Mouse (Mus musculus) c-Kit-positive CD71-positive TER-119-negative erythroid progenitor cells, embryonic 14.5 days (primary cell): ENCODE data around the gene Cblc.

Source experiments
- DNase-seq: peaks from one replicate; pipeline ENCODE4 v3.0.0-alpha.2; 2013; ENCODE audit warnings: low read depth

Cblc gene

GRCm38 (mm10) chr7:19782645-19783044, 14.0 kb downstream of the Cblc start:
- DNase-seq, result no peak

GRCm38 (mm10) chr7:19781741-19782140, 14.9 kb downstream of the Cblc start:
- no peak for DNase-seq

- DNase-seq, result no peak
These were observed 16.7 kb downstream of the Cblc start for GRCm38 (mm10) chr7:19779903-19780302.

- no peak for DNase-seq
These were observed 18.0 kb downstream of the Cblc start for GRCm38 (mm10) chr7:19778645-19779044.

DNA sequence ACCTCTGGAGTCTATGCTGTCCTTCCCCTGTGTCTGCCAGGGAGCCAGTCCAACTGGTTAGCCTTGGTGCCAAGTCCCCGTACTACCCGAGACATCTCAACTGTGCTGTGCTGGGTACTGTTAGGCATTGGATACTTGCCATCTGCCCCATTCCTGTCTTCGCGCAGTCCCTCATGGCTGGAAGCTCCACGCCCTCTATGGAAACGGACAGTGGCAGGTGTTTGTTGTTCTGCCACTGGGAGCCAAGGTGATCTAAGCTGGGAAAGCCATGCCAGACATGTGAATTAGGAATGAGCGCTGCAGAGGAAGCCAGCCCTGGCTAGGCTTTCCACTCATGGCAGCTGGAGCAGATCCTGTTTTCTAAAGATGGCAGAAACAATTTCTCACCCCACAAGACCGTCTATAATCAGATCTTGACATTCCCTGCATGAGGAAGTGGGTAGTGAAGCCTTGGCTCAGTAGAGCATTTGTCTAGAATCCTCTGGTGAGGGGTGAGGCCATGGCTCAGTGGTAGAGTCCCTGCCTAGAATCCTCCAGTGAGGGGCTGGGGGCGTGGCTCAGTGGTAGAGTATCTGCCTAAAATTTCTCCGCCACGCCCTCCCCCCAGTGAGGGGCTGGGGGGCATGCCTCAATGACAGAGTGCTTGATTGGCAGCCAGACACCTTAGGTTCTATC, 19.4 kb downstream of the Cblc start:
- DNase-seq, result no peak

DNA sequence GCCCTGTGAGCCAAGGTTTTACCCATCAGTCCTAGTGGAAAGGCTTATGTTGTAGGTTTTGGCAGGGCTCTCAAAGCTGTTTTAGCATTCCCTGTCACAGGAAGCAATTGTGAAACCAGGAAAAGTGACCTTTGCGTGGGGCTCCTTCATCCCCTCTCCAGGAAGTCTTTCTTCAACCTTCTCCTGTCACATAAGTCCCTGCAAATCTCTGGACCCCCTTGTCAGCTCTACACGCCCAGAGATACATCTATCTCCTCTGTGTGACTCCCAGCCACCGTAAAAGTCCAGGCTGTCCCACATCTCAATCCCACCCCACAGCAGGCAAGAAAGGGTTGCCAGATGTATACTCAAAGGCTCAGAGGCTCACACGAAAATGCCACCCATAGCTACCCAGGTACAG, 24.9 kb downstream of the Cblc start:
- DNase-seq, result no peak

DNA sequence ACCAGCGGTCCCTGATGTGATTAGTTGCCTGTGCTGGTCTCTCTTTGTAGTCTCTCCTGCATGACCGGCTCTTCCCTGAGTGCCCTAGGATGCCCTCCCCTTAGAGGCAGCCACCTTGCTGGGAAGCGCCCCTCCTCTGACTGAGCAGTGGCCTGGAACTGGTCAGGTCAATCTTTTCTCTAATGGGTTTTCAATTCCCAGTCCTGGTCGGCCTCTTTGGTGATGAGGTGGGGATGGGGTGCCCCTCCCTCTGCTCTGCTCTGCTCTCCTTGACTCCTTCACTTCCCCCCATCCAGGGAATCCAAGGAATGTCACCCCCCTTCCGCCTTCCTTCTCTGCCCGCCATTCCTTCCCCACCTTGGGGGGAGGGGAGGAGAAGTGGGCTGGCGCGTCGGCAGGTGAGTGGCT, 25.6 kb downstream of the Cblc start, which contains the start of gene Bcam:
Gene Bcam (minus strand): TSS at position 33 of the 408 bp plus-strand sequence.
- DNase-seq, result no peak

DNA sequence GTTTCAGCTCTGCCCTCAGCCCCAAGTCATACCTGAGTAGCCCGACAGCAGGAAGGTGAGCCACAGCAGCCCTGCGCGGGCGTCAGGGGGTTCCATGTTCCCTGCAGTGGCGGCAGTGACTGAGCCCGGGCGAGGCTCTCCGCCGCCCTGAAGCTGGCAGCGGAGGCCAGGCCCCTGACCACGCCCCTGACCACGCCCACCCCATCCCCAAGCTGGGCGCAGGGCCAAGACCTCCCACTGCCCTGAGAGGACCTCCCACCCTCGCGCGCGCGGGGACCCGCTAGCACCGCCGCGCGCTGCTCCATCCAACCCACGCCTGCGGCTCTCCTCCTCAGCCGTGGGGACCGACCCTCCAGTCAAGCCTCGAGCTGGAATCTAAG, 26.2 kb downstream of the Cblc start:
- DNase-seq, result no peak

- no peak for DNase-seq
These were observed 26.9 kb downstream of the Cblc start for GRCm38 (mm10) chr7:19769434-19770374.

DNA sequence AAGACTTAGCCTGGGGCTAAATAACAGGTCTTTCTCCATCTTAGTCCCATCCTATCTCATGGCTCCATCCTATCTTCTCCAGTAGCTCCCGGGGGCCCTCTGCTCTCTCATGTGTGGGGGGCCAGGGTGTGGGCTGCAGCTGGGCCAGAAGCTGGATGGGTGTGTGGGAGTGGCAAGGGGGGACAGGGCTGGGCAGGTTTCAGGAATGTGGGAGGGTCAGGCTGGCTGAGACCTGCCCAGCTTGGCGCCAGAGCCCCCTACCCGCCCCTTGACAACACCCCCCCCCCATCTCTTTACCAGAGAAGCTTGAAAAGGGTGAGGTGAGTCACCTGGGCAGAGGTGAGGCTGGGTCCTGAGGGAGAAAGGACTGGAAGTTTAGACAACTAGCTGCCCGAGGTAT, 27.6 kb downstream of the Cblc start:
- DNase-seq, result no peak

DNA sequence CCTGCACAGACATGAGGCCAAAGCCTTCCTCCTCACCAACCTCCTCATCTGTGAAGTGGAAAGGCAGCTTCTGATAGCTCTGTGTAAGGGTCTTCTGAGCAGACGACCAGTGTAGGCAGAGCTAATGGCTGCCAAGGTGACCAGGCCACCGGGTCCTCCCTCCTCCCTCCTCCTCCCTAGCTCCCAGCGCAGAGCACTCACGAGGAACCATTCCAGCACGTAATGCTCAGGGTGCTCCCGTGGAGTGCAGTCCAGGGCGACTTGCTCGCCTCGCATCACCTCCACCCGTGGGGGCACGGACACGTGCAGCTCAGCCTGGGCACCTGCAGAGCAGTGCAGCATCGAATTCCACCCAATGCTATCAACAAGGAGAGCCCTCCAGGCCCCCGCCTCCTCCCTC, 28.4 kb downstream of the Cblc start:
- no peak for DNase-seq

DNA sequence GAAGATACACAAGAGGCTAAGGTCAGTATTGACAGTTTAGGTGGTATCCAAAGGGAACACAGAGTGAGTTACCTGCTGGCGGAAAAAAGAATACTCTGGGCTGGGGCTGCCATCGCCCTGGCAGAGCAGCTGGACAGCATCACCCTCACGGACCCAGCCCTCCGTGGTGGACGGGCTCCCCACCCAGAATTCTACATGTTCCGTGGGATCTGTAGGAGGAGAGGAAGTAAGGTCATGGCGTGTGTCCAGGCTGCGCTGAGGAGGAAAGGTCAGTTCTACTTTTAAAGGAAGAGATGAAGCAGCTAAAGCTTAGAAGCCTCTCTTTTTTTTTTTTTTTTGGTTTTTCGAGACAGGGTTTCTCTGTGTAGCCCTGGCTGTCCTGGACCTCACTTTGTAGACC, 32.0 kb downstream of the Cblc start:
- DNase-seq, result no peak

DNA sequence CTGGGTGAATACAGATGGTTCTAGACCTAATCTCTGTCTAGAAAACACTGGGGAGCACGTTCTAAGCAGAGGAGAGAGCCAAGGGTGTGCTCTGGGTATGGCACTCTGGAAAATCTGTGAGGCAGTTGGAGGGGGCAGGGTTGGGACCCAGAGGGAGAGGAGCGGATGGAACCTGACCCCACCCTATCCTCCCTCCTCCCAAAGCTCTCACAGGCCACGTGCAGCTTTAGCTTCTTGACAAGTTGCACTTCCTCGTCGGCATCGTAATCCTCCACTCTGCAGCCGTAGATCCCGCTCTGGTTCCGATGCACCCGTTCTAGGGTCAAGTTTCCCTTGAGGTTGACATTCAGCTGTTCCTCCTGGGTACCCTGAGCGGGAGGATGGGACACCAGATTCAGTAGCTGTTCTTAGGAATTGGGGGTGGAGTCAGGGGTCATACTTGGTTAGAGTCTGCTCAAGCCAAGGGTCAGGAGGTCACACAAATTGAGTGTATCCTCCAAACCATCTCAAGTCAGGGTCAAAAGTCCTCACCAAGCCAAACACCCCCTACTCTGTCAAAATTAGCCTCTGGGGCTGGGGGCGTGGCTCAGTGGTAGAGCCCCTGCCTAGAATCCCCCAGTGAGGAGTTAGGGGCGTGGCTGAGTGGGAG, 32.7 kb downstream of the Cblc start:
- no peak for DNase-seq

- no peak for DNase-seq
These were observed 34.3 kb downstream of the Cblc start for GRCm38 (mm10) chr7:19762283-19762682.

DNA sequence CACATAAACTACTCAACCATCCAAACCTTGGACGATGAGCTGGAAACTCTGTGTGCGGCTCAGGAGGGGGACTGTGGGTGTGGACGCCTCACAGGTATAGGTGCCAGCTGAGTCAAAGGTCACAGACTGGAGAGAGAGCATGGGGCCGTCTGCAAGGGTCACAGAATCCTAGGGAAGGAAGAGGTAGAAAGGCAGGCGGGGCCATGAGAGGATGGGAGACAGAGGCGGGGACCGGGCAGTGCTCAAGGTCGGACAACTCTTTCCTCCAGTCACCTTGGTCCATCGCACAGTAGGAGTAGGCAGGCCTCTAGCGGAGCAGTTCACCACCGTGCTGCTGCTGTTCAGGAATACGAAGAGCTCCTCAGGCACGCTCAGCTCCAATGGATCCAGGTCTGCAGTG, 36.6 kb downstream of the Cblc start:
- DNase-seq, result no peak

DNA sequence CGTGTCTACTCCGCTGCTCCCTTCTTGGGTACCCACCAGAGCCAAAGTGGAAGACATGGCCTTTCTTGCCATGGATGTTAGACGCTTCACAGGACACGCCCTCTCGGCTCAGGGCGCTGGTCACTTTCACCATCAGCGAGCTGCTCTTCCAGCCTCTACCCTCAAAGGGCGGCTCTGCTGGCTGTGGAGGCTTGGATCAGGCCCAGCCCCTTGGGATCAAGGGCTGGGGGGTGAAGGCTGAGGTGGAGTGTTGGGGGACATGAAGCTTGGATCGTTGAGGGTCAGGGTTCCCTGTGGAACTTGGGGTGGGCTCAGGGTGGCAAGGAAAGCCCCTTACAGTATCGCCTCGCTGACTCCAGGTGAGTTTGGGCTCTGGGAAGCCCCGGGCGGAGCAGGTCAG, 38.0 kb downstream of the Cblc start:
- DNase-seq, result no peak

DNA sequence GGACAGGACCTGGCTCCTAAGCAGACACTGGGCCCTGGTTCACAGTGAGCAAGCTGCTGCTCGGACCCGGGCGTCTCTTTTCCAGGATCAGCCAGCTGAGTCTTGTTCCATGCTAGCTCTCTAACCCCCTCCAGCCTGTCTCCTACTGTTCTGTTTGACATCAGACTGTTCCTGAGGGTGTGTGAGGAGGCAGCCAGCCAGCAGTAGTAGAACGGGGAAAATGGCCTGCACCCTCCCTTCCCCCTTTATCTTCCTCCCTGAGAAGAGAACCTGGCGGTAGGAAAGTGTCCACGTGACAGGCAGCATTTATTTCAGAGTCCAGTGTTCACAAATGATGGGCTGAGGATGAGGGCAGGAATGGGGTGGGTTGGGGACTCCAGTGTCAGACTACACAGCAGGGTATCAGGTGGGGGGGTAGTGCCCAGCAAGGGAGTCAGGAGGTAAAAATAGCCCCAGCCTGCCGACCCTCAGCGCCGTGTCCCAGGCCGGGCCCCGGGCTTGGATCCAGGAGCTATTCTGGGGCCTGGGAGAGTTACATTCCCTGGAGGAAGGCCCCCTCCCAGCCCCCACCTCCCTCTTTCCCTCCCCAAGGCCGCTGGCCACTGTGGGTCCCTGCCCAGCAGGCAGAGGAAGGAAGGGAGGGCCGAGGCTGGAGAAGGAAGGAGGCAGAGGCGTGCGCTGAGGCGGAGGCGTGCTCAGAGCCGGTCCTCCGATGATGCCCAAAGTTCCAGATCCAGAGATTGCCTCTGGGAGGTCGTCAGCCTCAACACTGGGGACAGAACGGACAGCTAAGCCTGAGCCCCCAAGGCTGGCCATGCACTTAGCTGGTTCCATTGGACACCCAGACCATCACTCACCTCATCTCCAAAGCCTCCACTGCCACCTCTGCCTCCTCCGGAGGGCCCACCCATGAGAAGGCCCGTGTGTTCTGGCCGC, 40.5 kb downstream of the Cblc start:
- DNase-seq, result no peak

GRCm38 (mm10) chr7:19755008-19755407, 41.6 kb downstream of the Cblc start:
- DNase-seq, result no peak

- no peak for DNase-seq
These were observed 42.5 kb downstream of the Cblc start for GRCm38 (mm10) chr7:19754065-19754464.

DNA sequence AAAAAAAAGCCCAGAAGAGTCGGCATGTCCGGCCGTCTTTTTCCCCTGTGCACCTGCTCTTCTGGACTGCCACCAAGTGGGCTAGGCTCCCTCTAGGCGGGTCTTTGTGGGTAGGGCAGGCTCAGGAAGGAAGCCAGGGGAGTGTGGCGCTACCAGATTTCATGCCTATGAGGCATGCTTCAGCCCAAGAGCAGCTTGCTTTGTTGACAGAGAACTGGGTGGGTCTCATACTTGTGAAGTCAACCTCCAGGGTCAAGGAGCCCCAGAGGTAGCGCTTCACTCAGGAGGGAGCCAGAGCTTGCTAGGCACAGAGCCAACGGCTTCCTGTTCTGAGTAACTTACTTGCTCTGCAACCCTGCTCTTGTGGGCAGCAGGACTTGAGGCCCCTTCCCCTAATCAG, 43.0 kb downstream of the Cblc start:
- no peak for DNase-seq

DNA sequence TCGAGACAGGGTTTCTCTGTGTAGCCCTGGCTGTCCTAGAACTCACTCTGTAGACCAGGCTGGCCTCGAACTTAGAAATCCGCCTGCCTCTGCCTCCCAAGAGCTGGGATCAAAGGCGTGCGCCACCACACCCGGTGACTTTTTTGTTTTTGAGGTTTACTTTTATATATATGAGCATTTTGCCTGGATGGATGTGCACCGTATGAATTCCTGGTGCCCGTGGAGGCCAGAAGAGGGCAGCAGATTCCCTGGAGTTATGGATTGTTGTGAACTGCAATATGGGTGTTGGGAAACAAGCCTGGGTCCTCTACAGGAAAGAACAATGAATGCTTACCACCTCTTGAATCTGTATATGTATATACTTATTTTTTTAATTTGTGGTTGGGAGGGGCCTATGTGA, 44.0 kb downstream of the Cblc start:
- DNase-seq, result no peak

- no peak for DNase-seq
These were observed 45.6 kb downstream of the Cblc start for GRCm38 (mm10) chr7:19751070-19751383.
